Mouse (Mus musculus): ENCODE data around the gene Hrh1. TPM values are rescaled to one million over a fixed set of nuclear protein-coding genes. Genes with fewer than 3 reads are reported as not detected.

The Hrh1 gene
- polyA plus RNA-seq (2016; fragmentation: Nextera tagmentation; extraction: Ambion mirVana) = 0.15 and 0.30 TPM in 2 replicates

DNA sequence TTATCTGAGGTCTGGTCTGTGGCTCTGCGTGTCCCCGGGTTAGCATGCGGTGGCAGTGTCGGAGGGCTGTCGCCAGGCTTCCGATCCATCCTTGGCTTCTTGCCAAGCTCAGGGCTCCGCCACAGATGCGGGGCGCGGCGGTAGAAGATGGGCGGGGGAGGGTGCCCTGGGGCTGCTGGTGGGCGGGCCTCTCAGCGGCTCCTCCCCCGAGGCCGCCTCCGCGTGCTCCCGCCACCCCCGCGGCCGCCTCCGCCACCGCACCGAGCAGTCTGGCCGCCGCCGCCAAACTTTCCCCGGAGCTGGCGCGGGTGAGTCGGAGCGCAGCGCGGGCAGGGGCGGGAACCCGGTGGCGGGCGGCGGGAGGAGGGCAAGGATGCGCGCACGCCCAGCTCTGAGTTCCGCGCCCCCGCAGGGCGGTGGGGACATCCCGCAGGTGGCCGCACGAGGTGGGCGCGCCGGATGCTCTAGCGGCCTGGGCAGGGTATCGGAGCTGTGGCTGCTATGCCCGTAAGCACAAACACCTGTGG is at the start of gene Hrh1:
Gene Hrh1, plus strand, starts transcription at position 246 of the 527 bp plus-strand sequence.
- Histone ChIP-seq H3K9me3 (0 out of 2 replicates have a peak, but pooled peaks cover 3% of the 10 kb centered on the region), H3K27me3 (replicated peaks; ENCODE audit: low read depth, poor library complexity, severe bottlenecking) (peaks cover 86% of the 10 kb centered on the region), H3K4me3 (peak within 1 kb of the TSS; percentile 71), H3K36me3 (replicated peaks) (no peaks in the 10 kb centered on the region), H3K27ac (replicated peaks) (peak within 1 kb of the TSS; percentile 19; the same call in 1 of the 2 replicates), H3K4me1 (peaks cover 18% of the 10 kb centered on the region)
- under 1% methylated on average over 56 of the region's 56 CpGs for WGBS
- peak; percentile 60 for DNase-seq (ENCODE audit: low spot score)

- DNase-seq (ENCODE audit: low spot score) = no peak
- Histone ChIP-seq H3K9me3 (no peaks in the 10 kb centered on the region), H3K4me1 (no peaks in the 10 kb centered on the region), H3K27ac (replicated peaks) (no peak overlapping the region), H3K36me3 (replicated peaks) (no peaks in the 10 kb centered on the region), H3K4me3 (no peak overlapping the region), H3K27me3 (replicated peaks; ENCODE audit: low read depth, poor library complexity, severe bottlenecking) (no peaks in the 10 kb centered on the region)
- 82% methylated on average over 4 of the region's 4 CpGs for WGBS
Observed at GRCm38 (mm10) chr6:114354635-114355034, 43.1 kb upstream of the Hrh1 start.

GRCm38 (mm10) chr6:114358171-114358570 is 39.6 kb upstream of the Hrh1 start:
- Histone ChIP-seq H3K27ac (replicated peaks) (no peak overlapping the region), H3K27me3 (replicated peaks; ENCODE audit: low read depth, poor library complexity, severe bottlenecking) (no peaks in the 10 kb centered on the region), H3K4me1 (no peaks in the 10 kb centered on the region), H3K4me3 (no peak overlapping the region), H3K36me3 (replicated peaks) (no peaks in the 10 kb centered on the region), H3K9me3 (no peaks in the 10 kb centered on the region)
- DNase-seq (ENCODE audit: low spot score) = no peak
- 80% methylated on average over 3 of the region's 3 CpGs for WGBS

GRCm38 (mm10) chr6:114362355-114362754 is 35.4 kb upstream of the Hrh1 start:
- no peak overlapping the region for H3K27ac ChIP-seq (replicated peaks)
- H3K4me1 ChIP-seq = 0 out of 2 replicates have a peak, but pooled peaks cover 2% of the 10 kb centered on the region
- 80% methylated on average over 4 of the region's 4 CpGs for WGBS
- DNase-seq (ENCODE audit: low spot score) = no peak
- H3K27me3 ChIP-seq (replicated peaks; ENCODE audit: low read depth, poor library complexity, severe bottlenecking) = no peaks in the 10 kb centered on the region; the same call in 1 of the 2 replicates
- no peaks in the 10 kb centered on the region for H3K36me3 ChIP-seq (replicated peaks)
- no peaks in the 10 kb centered on the region for H3K9me3 ChIP-seq
- no peak overlapping the region for H3K4me3 ChIP-seq

DNA sequence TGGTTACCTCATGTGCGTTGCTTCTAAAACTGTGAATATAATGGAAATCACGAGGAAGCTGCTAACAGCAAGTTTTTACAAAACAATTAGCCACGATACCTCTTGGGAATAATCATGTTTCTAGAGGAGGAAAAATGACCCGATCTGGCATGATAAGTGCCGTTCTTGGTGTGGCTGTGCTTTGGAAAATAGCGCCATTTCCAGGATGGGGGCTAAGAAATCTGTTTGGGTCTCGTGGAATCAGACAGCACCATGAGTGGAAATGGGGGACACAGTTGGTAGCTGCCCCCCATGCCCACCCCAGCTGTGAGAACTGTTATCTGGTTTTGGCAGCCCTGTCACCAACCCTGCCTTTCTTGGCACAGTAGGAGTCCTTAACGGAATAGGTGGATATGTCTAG is 34.0 kb upstream of the Hrh1 start:
- H3K27me3 ChIP-seq (replicated peaks; ENCODE audit: low read depth, poor library complexity, severe bottlenecking) = no peaks in the 10 kb centered on the region; the same call in 1 of the 2 replicates
- peaks cover 2% of the 10 kb centered on the region; the same call in 1 of the 2 replicates for H3K4me1 ChIP-seq
- H3K4me3 ChIP-seq = no peak overlapping the region
- DNase-seq (ENCODE audit: low spot score) = no peak
- H3K27ac ChIP-seq (replicated peaks) = no peak overlapping the region
- no peaks in the 10 kb centered on the region for H3K9me3 ChIP-seq
- H3K36me3 ChIP-seq (replicated peaks) = no peaks in the 10 kb centered on the region
- 83% methylated on average over 8 of the region's 8 CpGs for WGBS

- H3K4me1 ChIP-seq = peaks cover 2% of the 10 kb centered on the region; the same call in 1 of the 2 replicates
- H3K4me3 ChIP-seq = no peak overlapping the region
- no peak for DNase-seq (ENCODE audit: low spot score)
- 82% methylated on average over 5 of the region's 5 CpGs for WGBS
- no peaks in the 10 kb centered on the region; the same call in 1 of the 2 replicates for H3K27me3 ChIP-seq (replicated peaks; ENCODE audit: low read depth, poor library complexity, severe bottlenecking)
- no peak overlapping the region for H3K27ac ChIP-seq (replicated peaks)
- no peaks in the 10 kb centered on the region for H3K9me3 ChIP-seq
- no peaks in the 10 kb centered on the region for H3K36me3 ChIP-seq (replicated peaks)
Observed at GRCm38 (mm10) chr6:114364734-114365133, 33.0 kb upstream of the Hrh1 start.

- WGBS = 82% methylated on average over 5 of the region's 5 CpGs
- H3K9me3 ChIP-seq = no peaks in the 10 kb centered on the region
- peaks cover 2% of the 10 kb centered on the region; the same call in 1 of the 2 replicates for H3K4me1 ChIP-seq
Observed at GRCm38 (mm10) chr6:114366191-114366590, 31.5 kb upstream of the Hrh1 start.

GRCm38 (mm10) chr6:114367681-114368080 is 30.1 kb upstream of the Hrh1 start:
- DNase-seq (ENCODE audit: low spot score) = no peak
- Histone ChIP-seq H3K27me3 (replicated peaks; ENCODE audit: low read depth, poor library complexity, severe bottlenecking) (no peaks in the 10 kb centered on the region; the same call in 1 of the 2 replicates), H3K9me3 (no peaks in the 10 kb centered on the region), H3K4me1 (peaks cover 2% of the 10 kb centered on the region; the same call in 1 of the 2 replicates), H3K27ac (replicated peaks) (no peak overlapping the region), H3K4me3 (no peak overlapping the region), H3K36me3 (replicated peaks) (no peaks in the 10 kb centered on the region)
- 82% methylated on average over 6 of the region's 6 CpGs for WGBS

More at GRCm38 (mm10) chr6:114366191-114366590, 31.5 kb upstream of the Hrh1 start:
- Histone ChIP-seq H3K27me3 (replicated peaks; ENCODE audit: low read depth, poor library complexity, severe bottlenecking) (no peaks in the 10 kb centered on the region; the same call in 1 of the 2 replicates), H3K4me3 (no peak overlapping the region), H3K27ac (replicated peaks) (no peak overlapping the region), H3K36me3 (replicated peaks) (no peaks in the 10 kb centered on the region)
- no peak for DNase-seq (ENCODE audit: low spot score)

DNA sequence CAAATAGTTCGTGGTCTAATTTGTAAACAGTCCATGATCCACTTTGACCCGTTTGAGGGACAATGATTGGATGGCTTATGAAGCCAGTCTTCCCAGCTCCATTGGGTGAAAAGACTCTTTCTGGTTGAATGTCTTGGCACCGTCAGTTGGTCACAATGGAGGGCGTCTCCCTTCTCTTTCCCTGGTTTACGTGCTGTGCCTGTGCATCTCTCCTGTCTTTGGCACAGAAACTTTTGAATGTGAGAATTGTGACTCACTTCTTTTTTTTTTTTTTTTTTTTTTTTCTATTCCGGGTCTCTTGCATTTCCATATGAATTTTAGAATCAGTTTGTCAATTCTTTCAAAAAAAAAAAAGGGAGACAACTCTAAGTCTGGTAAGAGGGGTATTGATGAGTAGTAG is 29.5 kb upstream of the Hrh1 start:
- peaks cover 2% of the 10 kb centered on the region; the same call in 1 of the 2 replicates for H3K4me1 ChIP-seq
- no peaks in the 10 kb centered on the region for H3K9me3 ChIP-seq
- H3K4me3 ChIP-seq = no peak overlapping the region
- H3K27ac ChIP-seq (replicated peaks) = no peak overlapping the region
- WGBS = 82% methylated on average over 6 of the region's 6 CpGs
- H3K36me3 ChIP-seq (replicated peaks) = no peaks in the 10 kb centered on the region
- H3K27me3 ChIP-seq (replicated peaks; ENCODE audit: low read depth, poor library complexity, severe bottlenecking) = no peaks in the 10 kb centered on the region; the same call in 1 of the 2 replicates
- DNase-seq (ENCODE audit: low spot score) = no peak

- H3K27me3 ChIP-seq (replicated peaks; ENCODE audit: low read depth, poor library complexity, severe bottlenecking) = no peaks in the 10 kb centered on the region
- H3K36me3 ChIP-seq (replicated peaks) = no peaks in the 10 kb centered on the region
- no peak overlapping the region for H3K4me3 ChIP-seq
- no peak overlapping the region for H3K27ac ChIP-seq (replicated peaks)
- DNase-seq (ENCODE audit: low spot score) = no peak
- H3K9me3 ChIP-seq = 0 out of 2 replicates have a peak, but pooled peaks cover 2% of the 10 kb centered on the region
- WGBS = 91% methylated on average over 7 of the region's 7 CpGs
- H3K4me1 ChIP-seq = no peaks in the 10 kb centered on the region; the same call in 1 of the 2 replicates
Observed at GRCm38 (mm10) chr6:114372741-114373140, 25.0 kb upstream of the Hrh1 start.

DNA sequence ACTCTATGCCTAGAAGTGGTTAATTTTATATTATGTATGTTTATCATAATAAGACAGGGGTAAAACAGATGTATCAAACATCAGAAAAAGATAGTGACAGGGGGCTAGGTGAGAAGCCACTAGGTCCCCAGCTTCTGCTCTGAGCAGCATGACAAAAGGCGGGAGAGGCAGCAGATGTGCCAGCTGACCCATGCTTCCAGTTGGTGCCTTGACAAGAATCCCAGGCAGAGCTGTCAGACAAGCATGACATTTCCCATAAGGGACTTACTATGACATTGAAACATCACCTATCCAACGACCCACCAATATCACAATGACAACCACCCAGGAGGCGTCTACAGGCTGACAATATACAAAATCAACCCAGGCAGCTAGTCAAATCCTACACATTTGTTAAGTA is 16.9 kb upstream of the Hrh1 start:
- 0 out of 2 replicates have a peak, but pooled peaks cover 5% of the 10 kb centered on the region for H3K27me3 ChIP-seq (replicated peaks; ENCODE audit: low read depth, poor library complexity, severe bottlenecking)
- 82% methylated on average over 3 of the region's 3 CpGs for WGBS
- no peaks in the 10 kb centered on the region for H3K36me3 ChIP-seq (replicated peaks)
- H3K4me1 ChIP-seq = no peaks in the 10 kb centered on the region
- H3K4me3 ChIP-seq = no peak overlapping the region
- H3K27ac ChIP-seq (replicated peaks) = no peak overlapping the region
- 0 out of 2 replicates have a peak, but pooled peaks cover 2% of the 10 kb centered on the region for H3K9me3 ChIP-seq
- no peak for DNase-seq (ENCODE audit: low spot score)

DNA sequence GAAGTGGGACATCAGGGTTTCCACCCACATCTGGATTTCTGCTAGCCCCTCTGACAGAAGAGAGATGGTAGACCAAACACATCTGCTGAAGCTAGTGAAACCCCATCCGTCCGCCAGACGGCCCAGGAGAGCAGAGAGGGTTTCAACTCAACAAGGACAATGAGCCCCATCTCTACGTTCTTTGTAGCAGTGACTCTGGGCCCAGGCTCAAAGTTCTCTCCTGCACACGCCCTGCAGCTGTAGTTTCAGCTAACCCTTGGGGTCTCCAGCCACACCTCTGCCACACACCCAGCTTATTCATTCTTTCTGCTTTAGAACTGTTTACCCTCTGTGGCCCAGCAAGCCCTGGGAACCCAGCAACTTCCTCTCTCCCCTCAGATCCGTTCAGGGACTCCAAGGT is 10.4 kb upstream of the Hrh1 start:
- Histone ChIP-seq H3K27ac (replicated peaks) (no peak overlapping the region), H3K27me3 (replicated peaks; ENCODE audit: low read depth, poor library complexity, severe bottlenecking) (peaks cover 12% of the 10 kb centered on the region), H3K4me1 (no peaks in the 10 kb centered on the region), H3K36me3 (replicated peaks) (no peaks in the 10 kb centered on the region), H3K4me3 (no peak overlapping the region), H3K9me3 (no peaks in the 10 kb centered on the region)
- no peak for DNase-seq (ENCODE audit: low spot score)
- 78% methylated on average over 6 of the region's 6 CpGs for WGBS

GRCm38 (mm10) chr6:114387855-114388254 is 9.9 kb upstream of the Hrh1 start:
- no peak overlapping the region for H3K27ac ChIP-seq (replicated peaks)
- WGBS = 74% methylated on average over 4 of the region's 4 CpGs
- no peaks in the 10 kb centered on the region for H3K4me1 ChIP-seq
- no peak for DNase-seq (ENCODE audit: low spot score)
- peaks cover 16% of the 10 kb centered on the region for H3K27me3 ChIP-seq (replicated peaks; ENCODE audit: low read depth, poor library complexity, severe bottlenecking)
- no peak overlapping the region for H3K4me3 ChIP-seq
- H3K36me3 ChIP-seq (replicated peaks) = no peaks in the 10 kb centered on the region
- H3K9me3 ChIP-seq = no peaks in the 10 kb centered on the region
